Mouse (Mus musculus): ENCODE data around the gene C1qtnf1.

C1qtnf1 gene

GRCm38 (mm10) chr11:118434093-118434492, 6.1 kb downstream of the C1qtnf1 start:
- ATAC-seq (ENCODE audit: low TSS enrichment) = no peak

GRCm38 (mm10) chr11:118436471-118436935, 8.5 kb downstream of the C1qtnf1 start:
- ATAC-seq (ENCODE audit: low TSS enrichment) = peak; percentile 55

- no peak for ATAC-seq (ENCODE audit: low TSS enrichment)
Observed at GRCm38 (mm10) chr11:118438665-118439414, 10.8 kb downstream of the C1qtnf1 start.

- ATAC-seq (ENCODE audit: low TSS enrichment) = no peak
Observed at GRCm38 (mm10) chr11:118442691-118443090, 14.7 kb downstream of the C1qtnf1 start.

- ATAC-seq (ENCODE audit: low TSS enrichment) = no peak
Observed at GRCm38 (mm10) chr11:118443201-118443970, 15.4 kb downstream of the C1qtnf1 start.

GRCm38 (mm10) chr11:118445843-118446242, 17.8 kb downstream of the C1qtnf1 start:
- ATAC-seq (ENCODE audit: low TSS enrichment) = peak; percentile 93

- no peak for ATAC-seq (ENCODE audit: low TSS enrichment)
Observed at GRCm38 (mm10) chr11:118447346-118447745, 19.3 kb downstream of the C1qtnf1 start.

- no peak for ATAC-seq (ENCODE audit: low TSS enrichment)
Observed at GRCm38 (mm10) chr11:118448385-118448784, 20.4 kb downstream of the C1qtnf1 start.

GRCm38 (mm10) chr11:118451211-118451610, 23.2 kb downstream of the C1qtnf1 start:
- ATAC-seq (ENCODE audit: low TSS enrichment) = no peak

- ATAC-seq (ENCODE audit: low TSS enrichment) = no peak
Observed at GRCm38 (mm10) chr11:118452955-118453354, 25.0 kb downstream of the C1qtnf1 start.

- ATAC-seq (ENCODE audit: low TSS enrichment) = no peak
Observed at GRCm38 (mm10) chr11:118453886-118454671, 26.1 kb downstream of the C1qtnf1 start.

GRCm38 (mm10) chr11:118455788-118456187, 27.8 kb downstream of the C1qtnf1 start:
- no peak for ATAC-seq (ENCODE audit: low TSS enrichment)

- peak; percentile 88 for ATAC-seq (ENCODE audit: low TSS enrichment)
Observed at GRCm38 (mm10) chr11:118456937-118457336, 28.9 kb downstream of the C1qtnf1 start.

GRCm38 (mm10) chr11:118459051-118459450, 31.0 kb downstream of the C1qtnf1 start:
- ATAC-seq (ENCODE audit: low TSS enrichment) = no peak

GRCm38 (mm10) chr11:118459536-118459935, 31.5 kb downstream of the C1qtnf1 start:
- no peak for ATAC-seq (ENCODE audit: low TSS enrichment)

GRCm38 (mm10) chr11:118460280-118460679, 32.3 kb downstream of the C1qtnf1 start:
- ATAC-seq (ENCODE audit: low TSS enrichment) = no peak

GRCm38 (mm10) chr11:118467441-118468035, 39.5 kb downstream of the C1qtnf1 start:
- ATAC-seq (ENCODE audit: low TSS enrichment) = no peak

GRCm38 (mm10) chr11:118469509-118470160, 41.6 kb downstream of the C1qtnf1 start:
- ATAC-seq (ENCODE audit: low TSS enrichment) = no peak

- no peak for ATAC-seq (ENCODE audit: low TSS enrichment)
Observed at GRCm38 (mm10) chr11:118470234-118470966, 42.4 kb downstream of the C1qtnf1 start.

GRCm38 (mm10) chr11:118471676-118472075, 43.7 kb downstream of the C1qtnf1 start:
- ATAC-seq (ENCODE audit: low TSS enrichment) = no peak
